ENCODE assay signal across 7 mouse cellular contexts in the genomic region with DNA sequence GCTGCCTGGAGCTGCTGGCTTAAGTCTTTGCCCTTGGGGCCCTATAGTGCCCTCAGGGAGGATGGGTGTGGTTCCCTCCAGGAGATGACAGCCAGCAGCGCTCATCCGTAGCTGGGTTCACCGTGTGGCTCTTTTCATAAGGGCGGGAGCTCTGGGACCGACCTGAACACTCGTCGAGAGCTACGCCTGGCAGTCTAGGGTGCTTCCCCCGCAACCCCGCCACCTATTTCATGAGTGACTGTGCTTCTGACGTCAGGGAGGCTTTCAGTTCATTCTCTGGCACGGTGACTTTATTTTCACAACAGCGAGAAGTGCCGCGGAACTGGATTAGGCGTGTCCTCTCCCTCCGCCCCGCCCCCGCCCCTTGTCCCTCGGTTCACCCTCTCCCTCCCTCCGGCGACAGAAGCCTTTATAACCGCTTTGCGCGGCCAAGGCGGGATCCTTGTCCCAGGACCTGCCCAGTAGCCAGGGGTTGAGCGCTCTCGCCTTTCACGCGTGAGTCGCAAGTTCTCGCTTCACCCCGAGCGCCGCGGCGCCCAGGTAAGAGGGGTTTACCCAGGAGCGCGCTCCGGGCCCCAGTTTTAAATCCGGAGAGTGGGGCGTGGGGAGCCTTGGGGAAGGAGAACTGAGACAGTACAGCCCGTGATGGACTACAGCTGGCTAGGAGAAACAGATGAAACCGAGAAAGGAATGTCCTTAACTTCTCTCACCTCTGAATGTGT. TPM values are rescaled to one million over a fixed set of nuclear protein-coding genes. Genes with fewer than 3 reads are reported as not detected.
DNase-seq lines count a peak whose midpoint lies in the region; ATAC-seq and TF ChIP-seq lines count a peak whose summit lies in the region.

A gene (plus strand): TSS at position 416 of the 722 bp plus-strand sequence.

- ATAC-seq in hematopoietic stem cell, adult 5-6 weeks (replicated peaks in 1 of 2; ENCODE audit: insufficient read depth in 1 of 2, low FRiP score in 2 of 2, low TSS enrichment in 1 of 2, low read depth in 1 of 2, poor library complexity in 2 of 2, severe bottlenecking in 2 of 2): peak; percentile 84 to 92
- peak; percentile 72 for ATAC-seq in limb, embryonic 13.5 days (ENCODE audit: low FRiP score, low read depth)
- 0 out of 2 replicates have a peak, but pooled peaks have one; percentile 37 for ATAC-seq in midbrain, embryonic 14.5 days (ENCODE audit: low FRiP score, low TSS enrichment)

- H3K27ac ChIP-seq in ES-E14 (ENCODE audit: insufficient read depth, low read depth, low read length, poor library complexity, severe bottlenecking): peak within 1 kb of the TSS; percentile 40; the same call in 1 of the 2 replicates
- peak within 1 kb of the TSS; percentile 82 for H3K27ac ChIP-seq in forebrain, embryonic 10.5 days
- no peak within 1 kb of the TSS for H3K27ac ChIP-seq in limb, embryonic 13.5 days
- no peak within 1 kb of the TSS for H3K27ac ChIP-seq in midbrain, embryonic 14.5 days (replicated peaks; ENCODE audit: low read depth, low read length)

- peaks cover 52% of the 10 kb centered on the region for H3K27me3 ChIP-seq in forebrain, embryonic 10.5 days (ENCODE audit: poor library complexity, severe bottlenecking)
- H3K27me3 ChIP-seq in limb, embryonic 13.5 days: peaks cover 24% of the 10 kb centered on the region
- peaks cover 15% of the 10 kb centered on the region; the same call in 1 of the 2 replicates for H3K27me3 ChIP-seq in midbrain, embryonic 14.5 days (ENCODE audit: control insufficient read depth, insufficient read depth, low read length)

- DNase-seq in ES-E14 (ENCODE audit: low read depth, low spot score): peak; percentile 65
- DNase-seq in adrenal gland, adult 8-10 months: peak; percentile 29
- DNase-seq in forebrain, embryonic 10.5 days (ENCODE audit: extremely low spot score, low spot score): peak; percentile 62
- peak; percentile 57 for DNase-seq in midbrain, embryonic 14.5 days
- peak; percentile 20 for DNase-seq in testis, postnatal 14 days (ENCODE audit: low spot score)

- peaks cover 7 to 9% of the 10 kb centered on the region in 2 experiments for H3K4me1 ChIP-seq in ES-E14 (ENCODE audit: control insufficient read depth in 2 of 2, insufficient read depth in 2 of 2, low read length in 2 of 2, poor library complexity in 1 of 2)
- peaks cover 32% of the 10 kb centered on the region for H3K4me1 ChIP-seq in forebrain, embryonic 10.5 days
- H3K4me1 ChIP-seq in limb, embryonic 13.5 days: peaks cover 25% of the 10 kb centered on the region
- H3K4me1 ChIP-seq in midbrain, embryonic 14.5 days (ENCODE audit: control insufficient read depth, insufficient read depth, low read length): peaks cover 8% of the 10 kb centered on the region; the same call in 1 of the 2 replicates

- in situ Hi-C loops in ES-E14 (cut with MboI; ENCODE audit: low sequenced_read_pairs in 2 of 2, unreplicated experiment in 2 of 2): no loop called here

- H3K4me2 ChIP-seq in limb, embryonic 13.5 days (replicated peaks): peak within 1 kb of the TSS; percentile 77
- H3K4me2 ChIP-seq in midbrain, embryonic 14.5 days (ENCODE audit: low read length): peak within 1 kb of the TSS; percentile 71

- WGBS in forebrain, embryonic 10.5 days: under 1% methylated on average over 44 of the region's 44 CpGs
- whole genome bisulfite sequencing in limb, embryonic 13.5 days: 1% methylated on average over 44 of the region's 44 CpGs
- under 1% methylated on average over 44 of the region's 44 CpGs for WGBS in midbrain, embryonic 14.5 days

- no peaks in the 10 kb centered on the region for H3K9me3 ChIP-seq in ES-E14 (ENCODE audit: control insufficient read depth, insufficient read depth, low read depth, low read length)
- no peaks in the 10 kb centered on the region for H3K9me3 ChIP-seq in forebrain, embryonic 10.5 days
- H3K9me3 ChIP-seq in limb, embryonic 13.5 days: no peaks in the 10 kb centered on the region
- no peaks in the 10 kb centered on the region for H3K9me3 ChIP-seq in midbrain, embryonic 14.5 days (ENCODE audit: control insufficient read depth, low read length)

- peak within 1 kb of the TSS; percentile 58 to 61 for H3K4me3 ChIP-seq in ES-E14 (ENCODE audit: insufficient read depth in 1 of 2, low read depth in 1 of 2, low read length in 2 of 2, poor library complexity in 1 of 2, severe bottlenecking in 1 of 2)
- peak within 1 kb of the TSS; percentile 63 for H3K4me3 ChIP-seq in forebrain, embryonic 10.5 days
- peak within 1 kb of the TSS; percentile 49 for H3K4me3 ChIP-seq in limb, embryonic 13.5 days
- H3K4me3 ChIP-seq in midbrain, embryonic 14.5 days (replicated peaks; ENCODE audit: low read depth, low read length): peak within 1 kb of the TSS; percentile 40

- no peaks in the 10 kb centered on the region for H3K36me3 ChIP-seq in ES-E14 (ENCODE audit: control insufficient read depth, insufficient read depth, low read length, poor library complexity, severe bottlenecking)
- H3K36me3 ChIP-seq in forebrain, embryonic 10.5 days (replicated peaks): no peaks in the 10 kb centered on the region
- no peaks in the 10 kb centered on the region for H3K36me3 ChIP-seq in limb, embryonic 13.5 days
- no peaks in the 10 kb centered on the region for H3K36me3 ChIP-seq in midbrain, embryonic 14.5 days (ENCODE audit: control insufficient read depth, insufficient read depth, low read length)

- peak within 1 kb of the TSS; percentile 39; the same call in 1 of the 2 replicates for H3K9ac ChIP-seq in ES-E14 (ENCODE audit: insufficient read depth, low read depth, low read length, poor library complexity, severe bottlenecking)
- peak within 1 kb of the TSS; percentile 63 for H3K9ac ChIP-seq in limb, embryonic 13.5 days
- peak within 1 kb of the TSS; percentile 31; the same call in 1 of the 2 replicates for H3K9ac ChIP-seq in midbrain, embryonic 14.5 days (replicated peaks; ENCODE audit: low read length)

TF ChIP-seq in ES-E14, 5 proteins besides CTCF, POLR2A, EP300 and RAD21:
- TF ChIP-seq MAFK (IDR thresholded peaks at IDR 0.05; ENCODE audit: insufficient read depth, low read depth, low read length) (no peak), HCFC1 (IDR thresholded peaks at IDR 0.05; ENCODE audit: borderline replicate concordance, insufficient read depth, low read length) (no peak), CHD2 (IDR thresholded peaks at IDR 0.05; ENCODE audit: low read depth, low read length) (no peak), ZNF384 (IDR thresholded peaks at IDR 0.05; ENCODE audit: low read depth, low read length) (no peak), ZC3H11A (IDR thresholded peaks at IDR 0.05; ENCODE audit: borderline replicate concordance, low read depth, low read length) (no peak)

RNA-seq across cellular contexts. Expression of the gene that starts here (rescaled TPM):
- 7.8 and 10.6 TPM in 2 replicates for total RNA-seq in ES-E14 (2012; rRNA removed)
- under 1 TPM; 0.27 to 0.59 (median 0.41) TPM for total RNA-seq in adrenal gland, adult 8-10 months (2022)
- polyA plus RNA-seq in forebrain, embryonic 10.5 days (2016; fragmentation: Nextera tagmentation; extraction: Ambion mirVana): 3.8 and 4.0 TPM in 2 replicates
- 0.84 TPM in 1 of 2 replicates, not detected in the other for total RNA-seq in hematopoietic stem cell, adult 5-6 weeks (2017)
- polyA plus RNA-seq in limb, embryonic 13.5 days (2015; fragmentation: Nextera tagmentation; extraction: Ambion mirVana): 2.1 and 2.5 TPM in 2 replicates
- 0.66 TPM in 1 of 2 replicates, not detected in the other for polyA plus RNA-seq in midbrain, embryonic 14.5 days (2014; fragmentation: Nextera tagmentation; extraction: Ambion mirVana)

Comparison
In these comparisons a context has a peak if more than half of its experiments do, and no peak if none do; other contexts are left out.
1. Peak in DNase-seq in adrenal gland, adult 8-10 months; RNA of the gene not detected or under 1 TPM.
2. Peak in ATAC-seq in hematopoietic stem cell, adult 5-6 weeks; RNA of the gene not detected or under 1 TPM.
3. Peak in DNase-seq, ATAC-seq, H3K4me3 ChIP-seq, H3K9ac ChIP-seq and H3K4me2 ChIP-seq in midbrain, embryonic 14.5 days; RNA of the gene not detected or under 1 TPM.
4. H3K27ac ChIP-seq: peak in ES-E14 (single experiment) and forebrain, embryonic 10.5 days (single experiment); none in limb, embryonic 13.5 days (single experiment) and midbrain, embryonic 14.5 days (single experiment).
5. ATAC-seq: peak in every context shown above with its lines; median percentile 88 in hematopoietic stem cell, adult 5-6 weeks; 72 in limb, embryonic 13.5 days; 37 in midbrain, embryonic 14.5 days.
6. Peak in every context shown above with its lines, with median percentiles within 50 percentile points of each other: DNase-seq, H3K4me3 ChIP-seq and H3K9ac ChIP-seq.